Mouse (Mus musculus) liver, postnatal 0 days (tissue): ENCODE results near the gene Pofut2. TPM values are rescaled to one million over a fixed set of nuclear protein-coding genes. Genes with fewer than 3 reads are reported as not detected.
A peak's percentile ranks its signal among the peaks of the same experiment; 100 is the strongest.
"Not testable (repeated sequence)": the region's sequence is repeated elsewhere in the genome, so short reads cannot be mapped to it uniquely, and the experiment has no call there.

ENCODE experiments used
- ATAC-seq: fragments of 200-750 bp; cut with Nextera tagmentation; 2 replicates; pipeline ENCODE4 v1.8.0; 2017; ENCODE audit warnings: mild to moderate bottlenecking, moderate library complexity
- DNase-seq: peaks from one replicate; pipeline ENCODE4 v3.0.0-alpha.2; 2016
- H3K27ac ChIP-seq: fragments of 300-500 bp; sonication (generic); 2 replicates; pipeline ENCODE4 v1.5.1; 2014; ENCODE audit warnings: antibody characterized with exemption, moderate library complexity, mild to moderate bottlenecking, low read depth
- H3K27me3 ChIP-seq: fragments of 300-500 bp; sonication (generic); 2 replicates; pipeline ENCODE4 v1.6.1; 2014; ENCODE audit warnings: low read length, control low read depth, mixed read lengths; ENCODE audit not compliant: insufficient read depth
- H3K36me3 ChIP-seq: fragments of 300-500 bp; sonication (generic); replicated peaks from 2 replicates; pipeline ENCODE4 v1.6.1; 2014; ENCODE audit warnings: mild to moderate bottlenecking, control low read depth, low read length, moderate library complexity, mixed read lengths; ENCODE audit not compliant: insufficient read depth
- H3K4me1 ChIP-seq: fragments of 300-500 bp; sonication (generic); 2 replicates; pipeline ENCODE4 v1.6.1; 2014; ENCODE audit warnings: antibody characterized with exemption, mild to moderate bottlenecking, control low read depth; ENCODE audit not compliant: insufficient read depth
- H3K4me2 ChIP-seq: fragments of 300-500 bp; sonication (generic); 2 replicates; pipeline ENCODE4 v1.6.1; 2014; ENCODE audit warnings: low read depth, mild to moderate bottlenecking, low read length, moderate library complexity, mixed read lengths
- H3K4me3 ChIP-seq: fragments of 300-500 bp; sonication (generic); 2 replicates; pipeline ENCODE4 v1.5.1; 2014; ENCODE audit warnings: low read depth, low read length
- H3K9ac ChIP-seq: fragments of 300-500 bp; sonication (generic); replicated peaks from 2 replicates; pipeline ENCODE4 v1.6.1; 2014; ENCODE audit warnings: mild to moderate bottlenecking, moderate library complexity
- H3K9me3 ChIP-seq: fragments of 300-500 bp; sonication (generic); 2 replicates; pipeline ENCODE4 v1.6.1; 2016; ENCODE audit warnings: mild to moderate bottlenecking, control low read depth, low read length, mixed read lengths
- CTCF ChIP-seq: sonication (generic); IDR thresholded peaks from 2 replicates; pipeline ENCODE4 v1.5.1; 2016; ENCODE audit warnings: antibody characterized with exemption, low read depth
- EP300 ChIP-seq: IDR thresholded peaks from 2 replicates; pipeline ENCODE4 v1.6.1; 2016; ENCODE audit warnings: antibody characterized with exemption, low read depth, mild to moderate bottlenecking
- WGBS: fragments of 180-500 bp; shearing (Covaris S2); extraction: QIAGEN DNeasy Blood & Tissue Kit; methylation state at CpG from one replicate; pipeline ENCODE4 v1.1.7; 2014; ENCODE audit not compliant: insufficient replicate concordance; 5-methylcytosine and 5-hydroxymethylcytosine counted together
- polyA plus RNA-seq: library from polyadenylated mRNA; unstranded; fragments of >200 nt; fragmentation: Nextera tagmentation; extraction: Ambion mirVana; gene quantifications from 2 replicates; pipeline ENCODE4 v1.2.1, GENCODE M21; 2015

The Pofut2 gene
- polyA plus RNA-seq, 1 experiment from 2014 or later = 17.2 TPM

GRCm38 (mm10) chr10:77272980-77273730 is 14.1 kb downstream of the Pofut2 start:
- DNase-seq (no peak), ATAC-seq (no peak)
- Histone ChIP-seq H3K9me3 (no peaks in the 10 kb centered on the region), H3K4me1 (no peaks in the 10 kb centered on the region), H3K36me3 (peaks cover 21% of the 10 kb centered on the region), H3K4me2 (no peak overlapping the region), H3K4me3 (no peak overlapping the region), H3K27ac (no peak overlapping the region), H3K27me3 (no peaks in the 10 kb centered on the region), H3K9ac (no peak overlapping the region)
- 57% methylated on average over 11 of the region's 11 CpGs for WGBS
- TF ChIP-seq CTCF = no peak
- no peak for TF ChIP-seq EP300

DNA sequence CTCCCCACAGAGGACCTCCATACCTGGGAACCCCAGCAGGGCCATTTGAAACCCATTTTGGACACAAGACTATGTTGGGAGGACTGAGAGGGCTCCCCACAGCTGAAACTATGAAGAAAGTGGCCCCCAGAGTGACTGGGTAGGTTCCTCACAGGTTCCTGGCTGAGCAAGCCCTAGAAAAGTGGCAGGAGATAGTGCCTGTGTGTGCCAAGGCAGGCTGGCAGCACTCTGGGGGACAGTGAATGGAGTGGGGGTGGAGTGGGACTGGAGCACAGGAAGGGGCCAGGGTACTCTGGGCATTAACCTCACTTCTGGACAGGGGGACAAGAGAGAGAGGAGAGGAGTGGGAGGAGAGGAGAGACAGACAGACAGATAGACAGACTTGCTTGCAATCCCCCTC is 14.8 kb downstream of the Pofut2 start:
- Histone ChIP-seq H3K27me3 (no peaks in the 10 kb centered on the region), H3K4me2 (no peak overlapping the region), H3K36me3 (peaks cover 14% of the 10 kb centered on the region), H3K9ac (no peak overlapping the region), H3K27ac (no peak overlapping the region), H3K4me1 (no peaks in the 10 kb centered on the region), H3K9me3 (no peaks in the 10 kb centered on the region), H3K4me3 (no peak overlapping the region)
- ATAC-seq (no peak), DNase-seq (no peak)
- TF ChIP-seq CTCF = no peak
- TF ChIP-seq EP300 = no peak

DNA sequence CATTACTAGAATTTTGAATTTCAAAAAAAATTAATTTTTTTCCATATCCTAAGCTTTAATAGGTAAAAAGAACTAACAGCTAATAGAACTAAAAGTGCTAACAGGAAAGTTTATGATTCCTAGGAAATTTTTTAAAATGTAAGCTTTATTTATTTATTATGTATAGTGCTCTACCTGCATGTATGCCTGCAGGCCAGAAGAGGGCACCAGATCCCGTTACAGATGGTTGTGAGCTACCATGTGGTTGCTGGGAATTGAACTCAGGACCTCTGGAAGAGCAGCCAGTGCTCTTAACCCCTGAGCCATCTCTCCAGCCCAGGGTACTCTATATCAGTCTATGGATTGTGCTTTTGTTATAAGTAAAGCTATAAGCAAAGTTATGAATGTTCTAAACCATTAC is 23.1 kb downstream of the Pofut2 start:
- H3K4me1 ChIP-seq, H3K4me2 ChIP-seq, H3K4me3 ChIP-seq, ATAC-seq, H3K9ac ChIP-seq, DNase-seq, H3K27me3 ChIP-seq, H3K36me3 ChIP-seq, H3K9me3 ChIP-seq, H3K27ac ChIP-seq: not testable (repeated sequence)
- 58% methylated on average over 1 of the region's 1 CpGs for WGBS
- 0 out of 2 replicates have a peak, but pooled peaks have one; percentile 17 for TF ChIP-seq CTCF

GRCm38 (mm10) chr10:77282822-77283221 is 23.8 kb downstream of the Pofut2 start:
- ATAC-seq = no peak
- Histone ChIP-seq H3K36me3 (no peaks in the 10 kb centered on the region), H3K9ac (no peak overlapping the region), H3K27me3 (no peaks in the 10 kb centered on the region), H3K27ac (no peak overlapping the region), H3K4me1 (no peaks in the 10 kb centered on the region), H3K9me3 (no peaks in the 10 kb centered on the region), H3K4me2 (no peak overlapping the region), H3K4me3 (no peak overlapping the region)
- TF ChIP-seq EP300 = no peak
- peak; percentile 99 for TF ChIP-seq CTCF
- peak; percentile 80 for DNase-seq
- 15% methylated on average over 6 of the region's 6 CpGs for WGBS

DNA sequence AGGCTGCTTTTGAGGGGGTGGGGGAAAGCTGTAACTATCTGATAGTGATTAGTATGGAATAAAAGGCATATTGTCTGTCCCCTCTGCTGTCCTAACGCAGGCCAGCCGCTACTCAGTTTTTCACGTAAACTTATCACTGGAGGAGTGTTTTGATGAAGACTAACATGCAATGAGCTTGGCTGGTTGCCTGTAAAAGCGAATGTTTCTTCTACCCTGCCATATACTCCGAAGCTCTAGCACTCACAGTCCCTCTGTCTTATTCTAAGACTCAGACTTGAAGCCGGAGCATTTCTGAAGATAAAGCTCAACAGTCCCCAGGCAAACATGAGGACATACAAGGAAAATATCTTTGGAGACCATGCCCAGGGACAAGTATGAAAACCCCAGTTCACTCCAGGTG is 25.8 kb downstream of the Pofut2 start:
- ATAC-seq = no peak
- Histone ChIP-seq H3K4me3 (no peak overlapping the region), H3K9me3 (no peaks in the 10 kb centered on the region), H3K27me3 (no peaks in the 10 kb centered on the region), H3K36me3 (no peaks in the 10 kb centered on the region), H3K27ac (no peak overlapping the region), H3K4me2 (no peak overlapping the region), H3K9ac (no peak overlapping the region), H3K4me1 (peaks cover 8% of the 10 kb centered on the region)
- TF ChIP-seq CTCF (no peak), EP300 (no peak)
- 79% methylated on average over 6 of the region's 6 CpGs for WGBS
- DNase-seq = no peak

DNA sequence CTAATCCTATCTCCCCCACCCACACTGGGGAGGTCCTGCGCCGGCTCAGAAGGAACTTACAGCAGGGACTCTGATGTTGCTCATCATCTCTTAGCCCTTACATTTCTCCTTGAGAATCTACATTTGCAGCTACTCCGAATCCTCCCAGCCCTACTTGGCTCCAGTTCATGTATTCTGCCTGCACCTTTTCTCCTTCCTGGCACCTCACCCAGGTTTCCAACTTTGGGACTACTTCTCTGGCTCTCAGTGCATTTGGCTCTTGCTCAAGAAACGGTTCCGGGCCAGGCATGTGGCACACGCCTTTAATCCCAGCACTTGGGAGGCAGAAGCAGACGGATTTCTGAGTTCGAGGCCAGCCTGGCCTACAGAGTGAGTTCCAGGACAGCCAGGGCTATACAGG is 28.6 kb downstream of the Pofut2 start:
- Histone ChIP-seq H3K27ac (no peak overlapping the region), H3K4me1 (peaks cover 8% of the 10 kb centered on the region), H3K4me3 (no peak overlapping the region), H3K36me3 (no peaks in the 10 kb centered on the region), H3K9ac (no peak overlapping the region), H3K4me2 (no peak overlapping the region), H3K9me3 (no peaks in the 10 kb centered on the region), H3K27me3 (no peaks in the 10 kb centered on the region)
- no peak for DNase-seq
- WGBS = 77% methylated on average over 8 of the region's 8 CpGs
- no peak for ATAC-seq
- TF ChIP-seq CTCF (no peak), EP300 (no peak)
